Mouse (Mus musculus) C2C12 (cell line): ENCODE results near the gene Ip6k2.

Experiments used
- CTCF ChIP-seq: IDR thresholded peaks from one replicate; pipeline ENCODE4 v1.5.1; 2011; ENCODE audit not compliant: control insufficient read depth, insufficient read depth, insufficient read length
- MYOD1 ChIP-seq: IDR thresholded peaks from one replicate; pipeline ENCODE4 v1.6.1; 2011; ENCODE audit warnings: low read depth; ENCODE audit not compliant: control insufficient read depth, insufficient read length
- USF1 ChIP-seq: IDR thresholded peaks from one replicate; pipeline ENCODE4 v1.6.1; 2011; ENCODE audit warnings: low read depth, mild to moderate bottlenecking, control low read depth, moderate library complexity

DNA sequence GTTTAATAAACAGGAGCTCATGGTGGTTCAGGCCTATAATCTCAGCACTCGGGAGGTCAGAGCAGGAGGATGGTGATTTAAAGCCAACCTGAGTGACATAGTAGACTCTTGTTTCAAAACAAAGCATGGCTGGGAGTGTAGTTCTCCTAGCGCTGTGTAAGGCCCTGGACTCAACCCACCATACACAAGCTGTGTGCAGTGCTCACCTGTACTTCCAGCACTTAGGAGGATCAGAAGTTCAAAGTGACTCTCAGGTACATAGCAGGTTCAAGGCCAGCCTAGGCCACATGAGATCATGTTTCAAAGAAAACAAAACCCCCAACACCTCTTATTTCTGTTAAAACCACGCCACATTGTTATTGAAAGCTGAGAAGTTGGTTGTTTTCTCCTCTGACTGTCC is 5.1 kb downstream of the Ip6k2 start:
- no peak for TF ChIP-seq CTCF
- TF ChIP-seq MYOD1 = no peak
- TF ChIP-seq USF1 = no peak
